Mouse (Mus musculus) layer of hippocampus, postnatal 14 days (tissue): ENCODE results near the gene Grip1. TPM values are rescaled to one million over a fixed set of nuclear protein-coding genes. Genes with fewer than 3 reads are reported as not detected.

ENCODE experiments used
- DNase-seq, 2 experiments: peaks; one replicate each; pipeline ENCODE4 v3.0.0; 2021 to 2022; ENCODE audit warnings: low spot score in 2 of 2, mixed read lengths in 1 of 2
- total RNA-seq, 2 experiments: library from RNA; stranded (reverse); gene quantifications; 2 replicates each; pipeline ENCODE4 v1.2.3; 2021

The Grip1 gene
- total RNA-seq, 2 experiments from 2014 or later, result 40.2 to 40.3 TPM

DNA sequence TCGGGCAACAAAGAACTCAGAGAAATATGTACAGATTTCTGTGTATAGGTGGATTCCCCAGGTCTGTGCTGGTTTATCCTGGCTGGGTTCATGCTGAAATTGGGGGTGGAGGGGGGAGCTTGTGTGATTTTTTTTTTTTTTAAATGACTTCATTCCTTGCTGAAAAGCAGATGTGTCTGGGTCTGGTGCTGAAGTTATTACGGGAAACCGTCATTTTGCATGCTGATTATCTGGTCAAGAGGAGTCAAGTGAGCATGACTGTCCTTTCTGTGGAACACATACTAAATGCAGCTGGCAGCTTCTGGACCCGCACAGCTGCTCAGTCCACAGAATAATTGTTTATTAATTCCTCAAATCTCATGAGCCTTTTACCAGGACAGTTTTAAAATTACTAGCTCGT, 366.1 kb downstream of the Grip1 start:
- peak; percentile 17 to 22 for DNase-seq

DNA sequence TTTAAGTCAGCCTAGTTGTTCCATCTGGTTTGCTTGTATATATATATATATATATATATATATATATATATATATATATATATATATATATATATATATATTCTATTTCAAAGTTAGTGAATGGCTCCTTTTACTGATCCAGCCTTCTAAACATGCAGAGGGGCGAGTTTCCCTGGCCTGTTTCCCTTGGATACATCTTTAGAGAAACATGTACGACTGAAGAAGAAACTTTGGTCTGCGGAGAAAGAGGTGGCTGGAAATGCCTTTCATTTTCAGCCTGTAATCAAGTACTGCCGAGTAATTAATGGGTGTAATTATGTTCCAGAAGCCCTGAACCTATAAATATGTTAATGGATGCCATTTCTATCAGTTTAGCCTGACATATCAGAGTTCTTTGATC, 366.8 kb downstream of the Grip1 start:
- no peak for DNase-seq

DNA sequence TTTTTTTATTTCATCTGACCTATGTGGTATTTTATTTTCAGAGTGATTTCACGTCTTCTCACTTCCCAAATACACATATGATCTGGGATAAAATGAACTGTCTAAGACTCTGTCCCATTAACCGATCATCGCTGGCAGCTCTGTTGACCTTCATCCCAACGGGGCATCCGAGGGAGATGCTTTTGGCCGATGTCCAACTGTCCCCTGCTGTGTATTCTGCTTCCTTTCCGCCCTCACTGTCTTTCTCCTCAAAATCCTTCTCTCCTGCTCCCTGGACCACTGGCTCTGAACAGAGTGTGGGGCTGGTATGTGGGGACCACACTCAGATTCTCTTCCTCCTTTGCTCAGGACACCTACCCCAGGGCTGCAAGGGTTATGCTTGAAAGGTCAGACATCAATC, 370.1 kb downstream of the Grip1 start:
- DNase-seq, result no peak

DNA sequence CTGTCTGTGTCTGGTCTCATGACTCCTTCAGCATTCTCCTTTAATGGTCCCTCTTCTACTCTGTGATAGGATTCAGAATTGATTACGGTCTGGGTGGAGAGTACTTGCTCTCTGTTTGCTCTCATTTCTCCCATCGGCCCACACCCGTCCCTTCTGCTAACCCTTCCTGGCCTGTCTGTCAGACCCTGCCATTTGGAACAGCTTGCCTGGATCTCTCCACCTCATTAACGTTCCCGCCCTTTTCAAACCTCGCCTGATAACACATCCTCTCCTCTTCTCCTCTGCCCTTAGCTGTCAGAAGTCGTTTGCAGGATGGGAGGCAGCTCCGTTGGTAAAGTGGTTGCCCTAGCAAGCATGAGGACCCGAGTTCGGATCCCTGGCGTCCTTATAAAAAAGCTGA, 370.9 kb downstream of the Grip1 start:
- DNase-seq, result no peak

DNA sequence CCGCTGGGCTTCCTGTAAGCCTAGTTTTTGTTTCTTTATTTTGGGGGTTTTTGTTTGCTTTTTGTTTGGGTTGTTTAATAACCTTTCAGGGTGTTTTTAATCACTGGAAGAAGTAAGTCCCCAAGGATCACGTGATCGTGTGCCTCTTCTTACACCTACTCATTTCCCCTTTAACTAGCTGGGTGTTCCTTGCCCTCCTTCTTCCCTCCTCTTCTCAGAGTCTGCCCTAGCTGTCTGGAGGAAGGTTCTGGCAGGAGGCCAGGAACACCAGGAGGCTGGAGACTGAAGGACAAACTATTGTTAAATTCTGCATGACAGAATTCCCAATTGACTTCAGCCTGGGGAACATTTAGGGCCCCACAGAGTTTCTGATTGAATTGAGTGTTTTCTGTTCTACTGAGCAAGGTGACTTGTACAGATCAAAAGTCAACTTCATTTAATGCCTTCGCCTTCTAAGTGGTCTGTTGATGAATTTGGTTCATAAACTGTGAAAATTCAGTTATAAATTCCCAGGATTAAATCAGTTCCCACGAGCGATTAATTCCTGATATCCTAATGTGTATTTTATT, 376.8 kb downstream of the Grip1 start:
- peak in 1 of 2 experiments; percentile 48 for DNase-seq

DNA sequence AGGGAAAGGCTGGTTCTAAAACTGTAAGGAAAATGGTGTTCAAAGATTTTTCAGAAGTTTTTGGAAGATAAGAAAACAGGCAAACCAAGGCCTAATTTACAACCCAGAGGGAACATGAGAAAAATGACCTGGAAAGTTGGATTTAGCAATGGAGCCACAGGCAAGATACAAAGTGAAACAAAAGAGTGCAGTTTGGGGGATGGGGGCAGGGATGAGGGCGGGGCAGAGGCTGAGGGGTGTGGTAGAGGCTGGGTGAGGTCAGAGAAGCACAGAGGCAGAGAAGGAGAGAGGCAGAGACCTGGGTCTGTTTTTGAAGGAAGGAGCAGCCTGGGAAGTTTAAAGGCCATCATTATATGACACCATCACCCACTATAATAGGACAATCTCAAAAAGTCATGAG, 377.5 kb downstream of the Grip1 start:
- no peak for DNase-seq

DNA sequence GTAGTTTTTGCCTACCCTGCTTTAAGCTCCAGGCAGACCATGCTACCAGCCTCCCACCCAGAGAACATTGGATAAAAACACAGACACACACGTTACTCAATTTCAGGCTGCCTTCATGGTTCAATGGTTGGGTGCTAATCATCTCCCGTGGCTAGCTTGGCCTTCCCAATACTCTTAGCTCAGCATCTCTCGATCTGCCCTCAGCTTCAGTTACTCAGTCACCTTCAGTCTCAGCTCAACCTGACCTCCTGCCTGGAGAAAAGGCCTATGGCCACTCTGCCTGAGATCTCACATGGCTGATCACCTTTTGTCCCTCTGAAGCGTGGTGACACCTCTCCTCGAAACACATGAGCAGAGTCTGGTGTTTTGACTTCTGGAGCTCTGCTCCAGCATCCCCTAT, 379.7 kb downstream of the Grip1 start:
- DNase-seq, result no peak

DNA sequence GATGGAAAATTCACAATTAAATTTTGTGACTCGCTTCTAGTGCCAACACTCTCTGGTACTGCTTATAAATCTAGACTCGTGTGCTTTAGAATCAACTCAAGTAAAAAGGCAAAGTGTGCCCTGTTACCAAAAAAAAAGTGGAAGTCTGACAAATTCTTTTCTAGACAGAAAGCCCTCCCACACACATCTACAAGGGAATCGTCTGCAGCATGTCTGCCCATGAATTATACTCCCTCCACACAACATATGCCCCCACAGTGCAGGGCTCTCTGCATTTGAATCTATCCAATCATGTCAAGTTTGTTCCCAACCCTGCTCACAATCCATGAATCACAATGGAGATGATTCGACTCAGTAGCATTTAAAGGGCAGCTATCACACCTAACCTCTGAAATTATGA, 380.5 kb downstream of the Grip1 start:
- peak in 1 of 2 experiments; percentile 50 for DNase-seq

DNA sequence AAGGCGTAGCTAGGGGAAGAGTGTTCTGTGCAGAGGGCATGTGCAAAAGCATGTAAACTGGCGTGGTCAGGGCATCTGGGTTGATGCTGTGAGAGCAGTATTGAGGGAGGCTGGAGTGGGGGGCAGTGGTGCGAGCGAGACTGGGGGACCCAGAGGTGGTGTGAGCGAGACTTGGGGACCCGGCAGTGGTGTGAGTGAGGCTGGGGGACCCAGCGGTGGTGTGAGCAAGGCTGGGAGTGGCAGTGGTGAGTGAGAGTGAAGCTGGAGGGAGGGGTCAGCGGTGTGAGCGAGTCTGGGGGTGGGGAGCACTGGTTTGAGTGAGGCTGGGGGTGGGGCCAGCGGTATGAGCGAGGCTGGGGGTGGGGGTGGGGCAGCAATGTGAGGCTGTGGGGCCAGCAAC, 386.0 kb downstream of the Grip1 start:
- DNase-seq, result no peak

DNA sequence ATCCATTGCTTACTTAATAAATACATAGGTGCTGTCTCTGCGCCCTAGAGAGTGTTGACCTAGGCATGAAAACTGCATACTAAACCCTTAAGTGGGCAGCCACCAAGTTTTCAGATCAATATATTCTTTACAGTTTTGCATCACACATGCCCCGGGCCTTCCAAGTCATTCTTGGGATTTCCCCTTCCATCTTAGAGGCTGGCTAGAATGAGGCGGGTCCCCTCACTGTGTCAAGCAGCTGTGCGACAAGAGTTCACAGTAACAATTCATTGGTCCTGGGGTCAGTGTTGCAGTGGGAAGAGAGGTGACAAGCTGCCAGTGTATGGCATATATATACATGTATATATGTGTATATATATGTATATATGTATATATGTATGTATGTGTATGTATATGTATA, 388.4 kb downstream of the Grip1 start:
- no peak for DNase-seq

DNA sequence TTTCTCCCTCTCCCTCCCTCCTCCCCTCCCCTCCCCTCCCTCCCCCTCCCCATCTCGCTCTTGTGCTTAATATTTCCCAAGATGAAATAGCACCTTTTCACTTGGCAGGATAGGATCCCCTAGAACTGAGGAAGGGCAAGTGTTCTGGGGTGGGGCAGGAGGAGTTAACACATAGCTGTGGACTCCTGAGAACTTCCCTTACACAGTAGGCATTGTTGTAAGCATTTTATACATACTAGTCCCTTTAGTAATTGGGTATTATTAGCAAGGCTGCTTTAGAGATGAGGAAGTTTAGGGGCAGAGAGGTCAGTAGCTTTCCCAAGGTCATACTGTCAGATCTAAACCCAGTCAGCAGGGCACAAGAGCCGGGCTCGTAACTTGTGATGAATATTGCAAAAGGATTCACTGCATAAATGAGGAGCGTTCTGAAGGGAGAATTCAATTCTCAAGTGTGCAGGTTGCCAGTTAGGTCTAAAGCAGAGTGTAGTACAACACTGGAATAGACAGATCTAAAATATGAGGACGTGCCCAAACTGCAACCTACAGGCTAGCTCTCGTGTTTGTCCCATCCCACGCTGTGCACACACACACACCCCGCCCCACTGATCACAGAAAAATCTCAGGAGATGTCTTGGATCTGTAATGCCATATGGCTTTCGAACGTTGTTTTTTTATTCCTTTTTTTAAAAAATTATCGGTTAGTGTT, 392.2 kb downstream of the Grip1 start:
- DNase-seq, result no peak

DNA sequence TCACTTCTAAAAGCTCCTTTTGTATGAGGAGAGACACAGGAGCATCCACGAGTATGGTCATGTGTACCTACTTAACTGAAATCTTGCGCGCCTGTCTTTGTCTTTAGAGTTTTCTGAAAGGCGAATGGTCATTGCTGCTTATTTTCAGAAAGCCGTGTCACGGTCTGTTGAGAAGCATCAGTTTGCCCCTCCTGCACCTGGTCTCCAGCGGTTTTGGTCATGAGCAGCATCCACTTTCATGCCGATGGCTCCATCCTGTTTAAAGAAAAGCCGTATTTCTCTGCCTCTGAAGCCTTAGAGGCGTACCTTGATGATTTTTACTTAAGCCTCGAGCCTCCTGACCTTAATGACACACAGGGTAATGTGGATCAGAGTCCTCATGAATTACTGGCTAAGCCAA, 398.0 kb downstream of the Grip1 start:
- no peak for DNase-seq

DNA sequence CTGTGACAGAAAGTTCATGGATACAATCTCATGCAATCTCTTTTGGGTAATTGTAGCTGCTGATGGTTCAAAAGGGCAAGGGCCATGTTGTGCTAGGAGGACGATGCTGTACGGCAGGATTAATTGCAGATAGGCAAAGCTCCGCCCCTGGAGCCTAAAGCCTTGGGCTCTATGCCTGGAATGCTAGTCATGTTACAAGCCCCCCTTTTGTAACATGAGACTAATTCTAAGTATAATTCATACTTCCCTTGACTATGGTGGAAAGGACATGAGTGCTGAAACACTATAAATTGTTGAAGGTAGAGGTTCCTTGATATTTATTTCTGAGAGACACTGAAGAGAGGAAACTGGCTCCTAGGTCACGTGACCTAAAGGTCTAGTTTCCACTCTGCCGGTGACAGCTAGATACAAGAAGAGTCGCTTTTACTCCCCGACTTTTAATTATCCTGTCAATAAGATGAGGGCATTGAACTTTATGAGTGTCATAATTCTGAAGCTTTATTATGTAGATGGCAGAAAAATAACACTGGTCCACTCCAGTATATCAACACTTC, 399.0 kb downstream of the Grip1 start:
- no peak for DNase-seq

DNA sequence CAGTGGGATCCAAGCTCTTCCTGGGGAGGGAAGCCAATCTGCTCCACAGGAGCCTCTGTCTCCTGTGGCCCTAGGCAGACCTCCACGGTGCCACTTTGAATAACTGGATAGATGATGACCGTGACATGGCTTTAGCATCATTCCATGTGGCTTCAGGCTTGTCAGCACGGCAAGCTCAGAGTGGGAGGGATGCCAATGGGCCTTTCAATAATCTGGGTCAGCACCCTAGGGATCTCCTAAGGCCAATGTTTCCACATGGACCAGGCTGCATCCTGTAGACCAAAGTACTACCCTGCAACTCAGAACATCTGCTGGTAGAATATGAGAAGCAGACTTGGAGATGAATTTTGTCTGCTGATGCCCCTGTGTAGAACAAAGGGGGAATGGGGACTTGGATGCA, 414.1 kb downstream of the Grip1 start:
- DNase-seq, result no peak

DNA sequence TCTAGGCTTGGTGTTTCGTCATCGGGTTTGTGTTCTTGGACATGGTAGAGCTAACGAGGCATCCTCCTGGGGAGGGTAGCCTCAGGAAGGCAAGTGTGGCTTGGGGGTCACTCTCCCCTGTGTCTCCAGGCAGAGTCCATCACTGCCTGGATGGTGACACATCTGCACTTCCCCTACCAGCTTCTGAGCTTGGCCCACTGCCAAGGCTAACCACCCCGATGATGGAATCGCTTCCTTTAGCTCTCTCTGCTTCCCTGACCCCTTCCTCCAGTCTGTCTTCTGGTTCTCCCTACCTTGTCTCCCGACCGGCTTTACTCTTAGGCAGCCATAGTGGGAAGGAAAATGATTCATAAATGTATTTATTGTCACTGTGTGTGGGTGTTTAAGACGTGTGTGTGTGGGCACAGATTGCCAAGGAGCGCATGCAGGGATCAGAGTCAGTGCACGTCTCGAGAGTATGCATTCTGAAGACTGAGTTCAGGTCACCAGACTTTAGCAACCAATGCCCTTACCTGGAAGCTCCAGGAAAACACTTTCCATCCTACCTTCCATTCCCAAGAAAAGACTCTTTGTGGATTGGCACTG, 415.5 kb downstream of the Grip1 start:
- no peak for DNase-seq

DNA sequence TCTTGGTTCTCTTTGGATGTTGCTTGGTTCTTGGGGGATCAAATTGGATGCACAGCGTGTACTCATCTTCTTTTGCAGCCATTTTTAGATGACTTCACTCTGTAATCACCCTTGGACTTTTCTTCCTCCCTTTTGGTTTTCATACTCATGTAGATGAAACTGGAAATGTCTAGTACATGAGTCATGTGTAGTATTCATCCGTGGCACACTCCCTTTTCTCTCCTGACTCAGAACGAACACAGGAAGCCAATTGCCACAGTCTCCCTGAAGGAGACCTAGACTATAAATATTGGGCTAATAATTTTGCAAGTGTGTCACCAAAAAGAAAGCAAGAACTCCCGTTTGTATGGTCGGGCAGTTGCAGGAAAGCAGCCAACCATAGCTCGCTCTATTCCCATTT, 423.1 kb downstream of the Grip1 start:
- DNase-seq, result no peak

DNA sequence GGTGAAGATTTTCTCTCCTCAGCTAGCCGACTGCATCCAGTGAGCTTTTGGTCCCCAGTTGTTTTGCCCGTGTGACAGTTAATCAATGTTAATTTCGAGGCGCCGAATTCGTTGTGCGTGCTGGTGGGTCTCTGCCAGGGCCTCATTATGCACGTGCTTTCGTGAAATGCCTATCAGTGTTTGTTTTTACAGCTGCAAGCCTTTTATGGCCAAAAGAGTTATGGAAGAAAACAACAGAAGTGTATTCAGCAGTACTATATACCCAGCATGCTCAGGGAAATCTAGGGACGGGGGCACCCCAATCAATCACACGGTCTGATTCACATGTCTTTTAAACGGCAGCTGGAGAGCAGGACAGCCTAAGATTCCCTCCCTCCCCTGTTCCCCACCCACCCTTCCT, 424.7 kb downstream of the Grip1 start:
- no peak for DNase-seq

DNA sequence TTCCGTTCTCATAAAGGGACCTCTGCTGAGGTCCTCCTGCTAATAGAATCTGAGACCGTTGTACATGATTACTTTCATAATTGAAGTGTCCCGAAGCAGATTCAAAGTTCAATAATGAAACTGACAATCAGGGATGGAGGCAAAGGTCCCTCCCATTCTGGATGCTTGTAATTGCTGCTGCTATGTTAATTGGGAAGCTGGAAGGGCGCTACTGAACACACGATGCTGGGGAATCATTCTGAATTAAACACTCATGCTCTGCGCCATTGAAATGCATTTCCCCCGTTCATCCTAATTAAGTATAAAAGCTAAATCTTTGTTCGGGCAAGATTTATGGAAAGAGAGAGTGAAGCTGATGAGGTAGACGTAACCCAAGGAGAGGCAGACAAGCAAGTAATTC, 431.0 kb downstream of the Grip1 start:
- DNase-seq, result no peak

DNA sequence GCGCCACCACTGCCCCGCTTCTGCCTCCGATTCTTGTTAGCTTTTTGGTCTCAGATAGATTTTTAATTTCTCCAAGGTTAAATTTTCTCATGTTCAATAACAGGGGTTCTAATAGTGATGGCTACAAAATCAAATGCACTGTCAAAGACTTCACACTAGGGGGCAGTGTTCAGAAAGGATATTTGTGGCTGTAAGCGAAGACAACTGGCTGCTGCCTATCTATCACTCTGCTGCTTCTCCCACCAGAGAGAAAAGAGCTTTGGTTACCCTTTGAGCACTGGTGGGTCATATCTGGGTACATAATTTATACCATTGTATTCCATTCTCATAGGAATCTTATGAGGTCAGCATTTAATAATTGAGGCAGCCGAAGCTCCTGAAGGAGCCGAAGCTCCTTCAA, 431.9 kb downstream of the Grip1 start:
- peak in 1 of 2 experiments; percentile 40 for DNase-seq

DNA sequence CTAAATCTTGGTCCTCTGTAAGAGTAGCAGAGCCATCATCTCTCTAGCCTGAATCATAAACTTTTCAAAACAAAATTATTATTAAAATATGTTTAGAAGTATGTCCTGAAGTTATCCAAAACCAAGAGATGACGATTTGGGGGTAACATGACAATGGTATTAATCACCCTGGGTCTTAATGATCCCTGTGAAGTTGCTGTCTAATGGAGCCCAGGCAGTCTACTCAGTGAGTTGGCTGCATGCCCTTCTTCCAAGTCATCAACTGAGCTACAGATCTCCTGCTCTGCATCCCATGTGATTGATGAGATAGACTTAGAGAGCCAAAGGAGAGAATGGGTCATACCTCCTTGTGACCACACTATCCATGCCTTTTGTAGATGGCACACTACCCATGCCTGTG, 433.1 kb downstream of the Grip1 start:
- no peak for DNase-seq

DNA sequence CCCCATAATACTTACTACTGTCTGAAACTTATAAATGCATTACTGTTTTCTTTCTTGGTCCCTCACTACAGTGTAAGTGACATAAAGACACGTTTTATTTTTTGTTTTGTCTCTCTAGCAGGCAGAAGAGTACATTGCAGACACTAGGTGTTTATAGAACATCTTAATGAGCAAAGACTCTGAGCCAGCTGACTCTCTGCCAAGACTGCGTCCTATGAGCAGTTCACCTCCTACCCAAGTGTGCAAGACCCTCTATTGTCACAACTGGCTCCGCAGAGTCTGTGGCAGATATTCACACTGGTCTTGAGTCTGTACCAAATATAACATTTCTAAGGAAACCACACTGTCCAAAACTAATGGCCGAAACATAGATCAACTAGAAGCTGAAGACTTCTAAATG, 449.1 kb downstream of the Grip1 start:
- no peak for DNase-seq

DNA sequence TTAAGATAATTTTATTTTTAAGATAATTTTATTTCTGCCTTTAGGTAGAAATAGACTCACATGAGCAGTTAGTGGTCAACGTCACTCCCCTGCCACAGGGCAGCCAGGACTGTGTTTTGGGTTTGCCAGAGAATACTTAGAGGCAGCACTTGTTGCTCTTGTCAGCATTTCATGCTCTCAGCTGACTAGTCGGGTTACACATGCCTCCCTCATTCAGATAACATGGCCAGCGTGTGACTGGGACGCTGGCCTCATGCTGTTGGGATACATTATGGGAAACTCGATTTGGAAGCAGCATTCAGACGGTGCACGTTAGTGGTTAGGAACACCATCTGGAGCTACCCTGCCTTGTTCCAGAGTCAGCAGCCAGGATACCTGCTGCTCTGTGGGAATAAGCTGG, 453.2 kb downstream of the Grip1 start:
- DNase-seq, result peak in 1 of 2 experiments; percentile 17

DNA sequence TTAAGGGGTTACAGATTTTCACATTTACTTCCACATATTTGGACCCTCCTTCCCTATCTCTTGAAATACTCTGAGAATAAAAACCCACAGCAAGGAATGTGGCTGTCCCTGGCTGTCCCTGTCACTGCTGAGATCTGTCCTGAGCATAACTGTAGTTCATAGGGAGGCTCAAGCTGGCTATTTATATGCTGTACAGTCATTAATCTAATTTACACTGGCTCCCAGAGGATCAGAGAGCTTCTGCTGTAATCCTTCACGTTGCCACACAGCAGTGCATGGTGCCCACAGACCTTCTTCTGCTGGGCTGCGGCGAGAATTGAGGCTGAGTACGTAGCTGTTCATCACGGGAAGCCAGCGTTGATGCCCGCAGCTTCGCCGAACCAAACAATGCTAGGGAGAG, 464.4 kb downstream of the Grip1 start:
- DNase-seq, result no peak
